Mouse (Mus musculus) cerebellum, adult 8-10 months (tissue): ENCODE data around the gene Cadps.

Source experiments
- DNase-seq: peaks from one replicate; pipeline ENCODE4 v3.0.0; 2022

Cadps gene

DNA sequence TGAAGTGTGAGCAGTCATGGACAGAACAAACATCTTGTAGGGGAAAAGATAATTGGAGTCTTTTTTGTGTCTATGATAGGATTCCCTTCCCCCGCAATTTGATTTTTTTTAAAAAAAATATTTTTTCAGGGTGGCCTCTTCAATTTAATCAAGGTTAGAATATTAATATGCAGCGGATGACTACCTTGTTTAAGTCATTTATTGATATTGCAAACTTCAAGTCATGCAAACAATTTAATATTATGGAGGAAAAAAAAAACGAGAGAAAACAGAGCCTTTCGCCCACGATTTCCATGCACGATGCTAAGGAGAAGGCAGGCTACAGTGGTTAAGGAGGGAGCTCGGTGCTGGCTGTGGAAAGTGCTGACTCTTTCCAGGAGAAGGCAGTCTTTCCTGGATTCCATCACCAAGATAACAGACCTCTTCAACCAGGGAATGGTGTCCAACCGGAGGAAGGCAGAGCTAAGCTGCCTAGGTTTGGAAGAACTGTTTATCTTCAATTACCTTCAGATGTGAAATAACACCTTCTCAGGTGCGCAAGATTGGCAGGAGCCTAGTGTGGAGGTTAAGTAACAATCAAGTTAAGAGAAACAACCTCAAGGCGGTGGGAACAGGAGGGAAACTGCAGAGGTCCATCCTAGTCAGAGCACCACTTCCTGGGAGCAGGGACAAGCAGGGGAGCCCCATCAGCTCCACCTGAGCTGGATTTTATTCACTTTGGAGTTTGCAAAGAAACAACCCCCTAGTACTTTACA, 483.9 kb downstream of the Cadps start:
- DNase-seq = no peak

DNA sequence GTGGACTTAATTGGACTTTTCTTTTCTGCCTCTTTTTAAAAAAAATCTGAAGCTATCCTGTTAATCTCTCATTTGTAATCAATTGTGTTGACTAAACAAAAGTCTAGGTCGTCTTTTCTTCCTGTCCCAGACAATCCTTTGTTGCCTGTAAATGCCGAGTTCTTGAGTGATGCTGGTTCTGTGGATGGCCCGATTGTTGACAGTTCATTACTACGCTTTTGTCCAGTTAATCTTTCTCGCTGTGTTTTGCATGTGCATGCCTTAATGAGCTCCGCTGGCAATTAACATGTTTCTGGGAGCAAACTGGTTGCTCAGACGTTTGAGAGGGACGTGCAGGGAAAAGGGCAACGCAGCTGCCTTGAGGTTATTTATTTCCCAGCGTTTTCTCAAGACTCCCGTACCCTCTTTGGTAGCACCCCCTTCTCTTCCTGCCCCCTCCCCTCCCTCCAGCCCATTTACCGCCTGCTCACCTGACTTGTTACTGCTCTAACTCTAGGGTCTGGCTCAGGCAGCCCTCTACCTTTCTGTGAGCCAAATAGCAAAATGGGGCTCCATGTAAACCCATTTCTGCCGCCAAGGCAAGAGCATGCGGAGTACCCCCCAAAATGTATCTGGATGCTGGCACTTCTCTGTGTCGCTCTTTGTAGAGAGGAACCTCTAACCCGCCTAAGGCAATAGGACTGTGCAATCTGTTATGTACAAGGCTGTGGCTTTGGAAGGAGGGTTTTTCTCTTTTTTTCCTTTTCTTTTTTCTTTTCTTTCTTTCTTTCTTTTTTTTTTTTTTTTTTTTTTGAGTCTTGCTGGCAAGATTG, 484.7 kb downstream of the Cadps start:
- DNase-seq = no peak

DNA sequence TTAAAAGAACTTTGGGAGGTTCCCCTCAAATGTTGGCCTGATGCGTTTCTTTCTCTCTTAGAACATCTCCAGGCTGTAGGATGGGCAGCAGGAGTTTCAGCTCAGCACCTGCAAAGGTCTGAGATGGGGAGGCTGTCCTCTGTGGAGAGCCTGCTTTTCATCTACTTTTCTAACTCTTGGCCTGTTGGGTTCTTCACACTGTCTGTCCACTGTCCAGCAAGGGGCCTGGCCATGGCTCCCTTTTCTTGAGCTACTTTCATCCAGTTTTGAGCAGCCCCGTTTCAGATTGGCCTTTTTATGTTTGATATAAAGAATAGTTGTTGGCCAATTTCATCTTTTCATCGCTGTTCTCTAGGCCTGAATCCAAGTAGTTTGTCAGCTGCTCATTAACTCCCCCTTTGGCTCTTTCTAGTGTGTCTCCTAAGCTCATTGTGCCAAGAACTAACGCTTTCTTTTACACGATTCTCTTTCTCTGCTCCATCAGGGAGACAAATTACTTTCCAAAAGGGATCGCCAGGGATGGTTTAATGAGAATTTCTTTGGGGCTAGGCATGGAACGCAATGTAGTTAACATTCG, 485.4 kb downstream of the Cadps start:
- DNase-seq = no peak

GRCm38 (mm10) chr14:12334925-12335324, 488.0 kb downstream of the Cadps start:
- DNase-seq = no peak

- DNase-seq = no peak
Measured at GRCm38 (mm10) chr14:12333622-12334021, 489.3 kb downstream of the Cadps start.
